Mouse (Mus musculus) frontal cortex, postnatal 36 days (tissue): ENCODE data around the gene Trmt44.

Experiments used
- DNase-seq, 2 experiments: peaks; one replicate each; pipeline ENCODE4 v3.0.0; 2022; ENCODE audit warnings: low spot score in 2 of 2

The Trmt44 gene

DNA sequence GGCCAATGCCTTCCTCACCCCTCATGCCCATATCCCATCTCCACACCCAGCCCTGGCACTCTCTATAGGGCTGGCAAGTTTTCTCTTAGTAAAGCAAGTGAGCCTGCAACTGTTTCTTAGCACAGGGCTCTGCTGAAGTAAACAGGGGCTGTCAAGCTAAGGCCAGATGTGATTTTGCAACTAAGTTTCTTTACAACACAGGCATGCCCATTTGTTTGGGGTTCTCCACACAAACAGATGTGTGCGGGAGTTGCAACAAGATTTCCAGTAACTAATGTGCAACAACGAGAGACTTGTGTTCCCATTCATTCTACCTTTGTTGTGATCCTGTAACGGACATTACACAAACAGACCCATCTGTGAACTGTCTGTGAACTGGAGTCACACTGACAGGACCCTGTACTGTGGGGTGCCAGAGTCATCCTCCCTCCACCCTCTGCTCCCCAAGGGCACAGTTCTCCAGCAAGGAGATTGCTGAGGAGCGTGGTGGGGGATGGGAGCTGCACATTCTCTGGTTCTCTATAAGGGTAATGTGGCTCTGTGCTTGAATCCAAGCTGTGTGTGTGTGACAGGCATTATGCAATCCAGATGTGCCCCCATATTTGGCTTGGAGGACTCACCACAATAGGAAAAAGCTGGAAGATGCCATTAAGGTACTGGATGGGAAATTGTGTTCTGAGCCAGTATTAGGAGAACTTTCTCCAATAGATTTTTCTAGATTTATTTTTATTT is 33.6 kb downstream of the Trmt44 start:
- no peak for DNase-seq

DNA sequence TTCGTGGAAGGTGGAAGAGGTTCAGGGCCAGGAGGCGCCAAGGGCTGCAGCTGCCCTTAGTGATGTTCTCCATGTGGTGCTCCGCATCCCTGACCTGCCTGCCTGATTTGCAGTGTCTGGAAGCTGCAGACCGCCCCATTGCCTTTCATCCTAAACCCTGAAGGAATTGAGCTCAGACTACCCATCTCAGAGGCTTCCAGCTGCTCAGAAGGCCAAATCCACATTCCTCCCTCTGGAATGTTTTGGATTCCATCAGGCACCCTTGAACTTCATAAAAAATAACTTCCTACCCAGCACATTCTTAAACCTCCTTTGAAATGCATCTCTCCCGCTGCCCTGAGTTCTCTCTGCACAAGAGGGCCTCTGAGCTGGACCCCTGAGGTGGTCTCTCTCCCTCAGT is 34.3 kb downstream of the Trmt44 start:
- DNase-seq = no peak

DNA sequence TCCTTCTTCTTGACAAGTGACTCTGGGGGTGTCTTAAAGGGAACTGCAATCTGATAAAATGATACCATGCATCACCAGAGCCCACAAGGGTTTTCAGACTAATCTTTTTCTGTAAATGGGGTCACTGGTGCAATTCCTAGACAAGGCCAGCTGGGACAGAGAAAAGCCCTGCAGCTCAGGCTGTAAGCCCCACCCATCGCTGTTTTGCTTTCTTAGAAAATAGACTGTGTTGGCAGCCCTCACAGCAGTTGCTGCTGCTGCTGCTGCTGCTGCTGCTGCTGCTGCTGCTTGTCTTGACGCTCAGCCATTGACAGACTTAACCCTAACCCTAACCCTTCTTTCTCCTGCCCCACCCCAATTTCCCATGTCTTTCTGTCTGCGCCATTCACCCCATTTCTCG is 35.3 kb downstream of the Trmt44 start:
- DNase-seq = no peak

DNA sequence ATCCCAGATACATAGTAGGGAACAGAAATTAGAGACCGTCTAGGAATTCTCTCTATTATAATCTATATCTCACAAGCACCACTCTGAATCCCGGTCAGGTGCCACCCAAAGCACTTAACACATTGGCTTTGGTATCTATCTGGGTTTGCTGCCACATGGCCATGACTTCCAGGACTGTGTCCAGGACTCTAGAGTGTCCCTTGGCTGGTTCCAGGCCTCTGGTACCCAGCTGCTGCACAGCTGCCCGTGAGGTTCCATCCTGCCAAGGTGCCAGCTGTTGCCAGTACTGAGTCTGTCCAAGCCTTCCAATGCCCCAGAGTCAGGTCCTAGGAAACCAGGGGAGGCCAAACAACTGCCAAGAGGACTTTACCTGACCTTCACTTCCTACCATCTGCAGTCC is 36.8 kb downstream of the Trmt44 start:
- DNase-seq = no peak

DNA sequence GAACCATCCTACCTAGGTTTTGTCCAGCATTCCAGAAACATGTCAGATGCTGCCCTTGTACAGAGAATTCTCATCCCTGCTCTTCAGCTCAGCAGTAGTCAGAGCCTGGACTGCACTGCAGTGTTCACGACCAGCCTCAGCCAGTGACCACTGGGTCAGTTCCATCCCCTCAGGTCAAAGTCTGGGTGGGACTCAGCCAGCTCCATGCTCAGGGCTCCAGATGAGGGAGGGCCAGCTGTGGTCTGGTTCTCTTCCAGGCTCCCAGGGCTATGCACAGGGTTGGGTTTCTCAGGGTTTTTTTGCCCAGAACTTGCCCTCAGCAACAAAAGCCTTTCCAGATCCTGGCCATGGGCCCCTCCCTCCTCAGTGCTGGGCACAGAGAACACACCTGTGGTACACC is 37.4 kb downstream of the Trmt44 start:
- DNase-seq = no peak

DNA sequence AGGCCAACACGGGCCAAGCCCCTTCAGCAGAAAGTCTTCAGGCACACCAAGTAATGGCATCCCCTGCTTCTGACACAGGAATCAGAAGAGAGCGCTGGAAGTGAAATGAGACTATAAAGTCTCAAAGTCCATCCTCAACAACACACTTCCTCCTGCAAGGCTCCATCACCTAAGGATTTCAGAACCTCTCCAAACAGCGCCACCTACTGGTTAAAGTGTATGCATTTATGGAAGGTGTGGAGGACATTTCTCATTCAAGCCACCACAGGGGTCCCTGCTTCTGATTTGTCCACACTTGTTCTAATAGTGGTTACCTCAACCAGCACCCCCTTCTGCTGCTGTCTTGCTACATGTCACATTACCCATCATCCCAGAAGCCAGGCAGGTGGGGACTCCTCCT is 38.6 kb downstream of the Trmt44 start:
- no peak for DNase-seq

DNA sequence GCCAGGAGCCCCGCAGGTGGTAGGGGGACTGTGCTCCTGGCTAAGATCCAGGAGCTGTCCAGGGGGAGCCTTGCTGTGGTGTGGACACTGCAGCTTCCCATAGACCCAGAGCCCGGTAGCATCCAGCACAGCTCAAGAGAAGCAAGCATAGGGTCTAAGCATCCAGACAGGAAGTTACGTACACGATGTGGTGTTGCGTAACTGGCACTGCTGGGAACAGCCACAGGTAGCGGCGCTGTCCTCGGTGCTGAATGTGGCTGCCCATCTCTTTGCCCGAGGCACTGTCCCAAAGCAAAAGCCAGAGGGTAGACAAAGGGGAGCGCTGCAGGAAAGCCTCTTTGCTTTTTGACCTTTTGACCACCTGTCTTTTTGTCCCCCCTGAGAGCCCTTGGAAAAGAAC is 43.3 kb downstream of the Trmt44 start:
- no peak for DNase-seq

DNA sequence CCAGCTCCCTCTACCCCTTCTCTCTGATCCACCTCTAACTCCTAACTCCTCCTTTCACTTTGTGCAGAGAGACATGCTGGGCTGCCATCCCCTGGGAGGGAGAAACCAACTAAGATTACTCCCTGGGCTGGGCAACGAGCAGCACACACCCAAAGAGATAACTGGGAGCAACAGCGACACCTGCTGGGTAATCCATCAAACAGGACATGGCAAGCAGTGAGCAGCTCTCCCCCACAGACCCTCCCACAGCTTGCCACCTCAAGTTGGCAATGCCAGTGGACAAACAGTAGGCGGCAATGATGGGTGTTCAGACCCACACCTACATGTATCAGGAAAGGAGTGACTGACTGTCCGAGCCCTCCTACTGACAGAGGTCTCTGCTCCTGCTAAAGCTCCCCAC is 44.4 kb downstream of the Trmt44 start:
- peak; percentile 40 to 41 for DNase-seq

DNA sequence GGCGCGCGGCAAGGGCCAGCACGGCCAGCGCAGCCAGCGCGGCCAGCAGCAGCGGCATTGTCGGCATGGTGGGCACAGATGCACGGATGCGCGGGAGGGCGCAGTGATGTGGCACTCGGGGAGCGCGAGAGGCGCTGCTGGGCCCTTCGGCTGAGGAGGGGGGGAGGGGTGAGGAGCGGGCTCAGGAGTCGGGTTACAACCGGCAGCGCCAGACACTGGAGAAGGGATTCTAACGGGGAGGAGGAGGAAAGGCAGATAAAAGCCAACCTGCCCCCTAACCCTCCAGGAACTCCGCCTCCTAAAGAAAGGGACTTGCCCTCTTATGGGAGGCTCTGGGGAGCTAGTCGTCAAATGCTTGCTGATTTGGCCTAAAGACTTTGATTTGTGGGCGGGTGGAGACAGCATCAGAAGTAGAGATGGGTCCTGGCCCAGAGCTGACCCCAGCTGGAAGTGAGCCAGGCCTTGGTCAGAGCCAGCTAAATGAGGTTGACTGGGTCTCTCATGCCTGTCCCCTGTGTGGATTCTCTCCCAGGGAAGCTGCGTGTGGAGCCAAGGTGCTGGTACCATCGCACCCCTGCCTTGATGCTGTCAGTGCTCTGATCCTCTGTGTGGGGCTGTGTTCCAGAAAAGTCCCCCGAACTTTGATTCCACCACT is 49.3 kb downstream of the Trmt44 start, which contains the start of gene Cpz:
Gene Cpz, minus strand, starts transcription at position 230 of the 655 bp plus-strand sequence.
- no peak for DNase-seq

DNA sequence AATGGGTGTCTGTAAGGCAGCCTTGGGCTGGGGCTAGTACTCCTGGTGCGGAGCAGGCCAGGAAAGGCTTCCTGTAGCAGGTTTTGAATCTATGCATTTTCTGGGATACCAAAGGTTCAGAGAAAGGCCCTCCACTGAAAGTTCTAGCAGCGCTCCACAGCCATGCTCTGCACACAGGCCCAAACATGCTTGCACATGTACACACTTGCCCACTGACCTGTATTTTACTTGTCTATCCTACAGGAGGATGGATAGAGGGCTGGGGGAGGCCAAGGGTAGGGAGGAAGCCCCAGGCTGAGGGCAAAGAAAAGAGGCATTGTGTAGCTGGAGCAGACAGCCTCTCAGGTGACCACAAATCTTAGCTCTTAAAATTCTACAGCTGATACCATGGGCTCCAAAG is 50.5 kb downstream of the Trmt44 start:
- no peak for DNase-seq

DNA sequence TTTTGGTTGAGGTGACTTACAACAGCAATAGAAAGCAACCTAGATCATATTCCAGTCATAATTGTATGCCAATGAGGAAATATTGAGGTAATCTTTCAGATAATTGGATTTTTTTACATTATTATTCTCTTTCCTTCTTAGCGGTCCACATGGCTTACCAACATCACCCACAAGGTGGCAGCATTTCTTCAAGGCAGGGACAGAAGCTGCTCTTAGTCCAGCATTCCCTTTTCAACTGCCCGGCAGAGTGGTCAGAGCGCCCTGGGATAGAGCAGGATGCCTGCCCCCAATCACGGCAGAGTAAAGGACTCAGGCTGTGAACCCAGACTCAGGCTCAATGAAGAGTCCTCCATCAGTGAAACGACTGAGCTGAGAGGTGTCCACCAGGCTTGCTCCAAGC is 51.1 kb downstream of the Trmt44 start:
- DNase-seq = peak; percentile 53 to 58

DNA sequence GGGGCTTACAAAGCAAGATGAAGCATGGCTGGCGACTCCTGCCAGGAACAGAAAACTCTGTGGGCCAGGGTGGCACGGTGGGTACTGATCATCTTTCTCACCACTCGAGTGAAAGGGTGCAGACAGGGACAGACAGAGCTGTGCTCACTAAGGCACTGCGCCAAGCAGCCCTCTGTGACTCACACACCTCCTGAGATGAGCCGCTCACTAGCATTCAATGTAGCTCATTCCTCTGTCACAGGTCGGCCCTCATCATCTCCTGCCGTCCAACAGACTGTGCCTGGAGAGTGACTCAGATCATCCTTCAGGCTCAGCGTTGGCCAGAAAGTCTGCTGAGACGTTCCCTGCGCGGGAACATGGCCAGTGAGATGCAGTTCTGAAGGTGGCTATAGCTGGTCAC is 58.1 kb downstream of the Trmt44 start:
- DNase-seq = peak in 1 of 2 experiments; percentile 10

DNA sequence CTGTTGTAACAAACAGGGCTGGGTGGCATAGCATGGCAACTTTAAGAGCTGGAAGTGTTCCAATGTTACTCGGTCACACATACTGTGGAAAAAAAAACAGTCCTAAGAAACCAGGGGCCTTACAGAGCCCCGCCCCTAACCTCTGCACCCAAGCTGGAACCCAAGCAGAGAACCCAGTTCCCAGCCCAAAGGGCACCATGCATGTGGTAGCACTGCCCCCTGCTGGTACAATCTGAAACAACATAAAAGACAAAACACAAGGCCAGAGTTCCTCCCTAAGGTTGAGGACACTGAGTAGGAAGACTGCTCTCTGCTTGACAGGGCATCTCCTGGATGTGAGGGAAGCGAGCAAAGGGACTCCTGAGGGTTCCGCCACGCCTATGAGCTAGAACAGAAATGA is 64.3 kb downstream of the Trmt44 start:
- peak; percentile 57 to 66 for DNase-seq
